In genomic region chr4:129500607-129501566, GRCm38 (mm10) we compare ENCODE assay signal across 9 mouse cellular contexts. TPM values are rescaled to one million over a fixed set of nuclear protein-coding genes. Genes with fewer than 3 reads are reported as not detected.
DNase-seq lines count a peak whose midpoint lies in the region; ATAC-seq and TF ChIP-seq lines count a peak whose summit lies in the region.
"Had no signal": no experiment of that assay in that cellular context is flagged by ENCODE, and none has a peak within 500 bp of the region (broad histone marks: within the 10 kb centered on the region; RNA-seq: fewer than 3 reads in every experiment).

No protein-coding gene starts in this region.

- no peaks in the 10 kb centered on the region for H3K27me3 ChIP-seq in embryonic facial prominence, embryonic 13.5 days
- peaks cover 34% of the 10 kb centered on the region for H3K27me3 ChIP-seq in liver, embryonic 12.5 days (replicated peaks)
- no peaks in the 10 kb centered on the region for H3K27me3 ChIP-seq in myocyte (ENCODE audit: control insufficient read depth, insufficient read depth, insufficient read length)
- no peaks in the 10 kb centered on the region for H3K27me3 ChIP-seq in stomach, embryonic 14.5 days (ENCODE audit: control insufficient read depth, insufficient read depth, low read length)

- peaks cover 28% of the 10 kb centered on the region for H3K4me1 ChIP-seq in embryonic facial prominence, embryonic 13.5 days
- peaks cover 75% of the 10 kb centered on the region for H3K4me1 ChIP-seq in liver, embryonic 12.5 days
- peaks cover 12% of the 10 kb centered on the region; the same call in 1 of the 2 replicates for H3K4me1 ChIP-seq in stomach, embryonic 14.5 days (ENCODE audit: control insufficient read depth, insufficient read depth, low read length)

- H3K9me3 ChIP-seq in embryonic facial prominence, embryonic 13.5 days: no peaks in the 10 kb centered on the region
- no peaks in the 10 kb centered on the region for H3K9me3 ChIP-seq in liver, embryonic 12.5 days (replicated peaks)
- H3K9me3 ChIP-seq in stomach, embryonic 14.5 days (ENCODE audit: control insufficient read depth, low read depth, low read length): no peaks in the 10 kb centered on the region

- H3K4me3 ChIP-seq in embryonic facial prominence, embryonic 13.5 days: peak overlapping the region; percentile 64
- H3K4me3 ChIP-seq in liver, embryonic 12.5 days: peak overlapping the region; percentile 61
- no peak overlapping the region for H3K4me3 ChIP-seq in myocyte
- H3K4me3 ChIP-seq in stomach, embryonic 14.5 days (ENCODE audit: low read depth, low read length): peak overlapping the region; percentile 45

- ATAC-seq in embryonic facial prominence, embryonic 13.5 days (ENCODE audit: insufficient number of reproducible peaks, insufficient read depth, low FRiP score, low TSS enrichment, low read depth): peak; percentile 75
- peak; percentile 81 for ATAC-seq in liver, embryonic 12.5 days
- ATAC-seq in stomach, embryonic 14.5 days (ENCODE audit: insufficient number of reproducible peaks, insufficient read depth, low FRiP score, low read depth): peak; percentile 94

- no peaks in the 10 kb centered on the region for H3K79me2 ChIP-seq in myocyte (ENCODE audit: control insufficient read depth, insufficient read depth)

- DNase-seq in spleen, adult 18-20 months: peak; percentile 90 to 92
- no peak for DNase-seq in spleen, adult 12 weeks (ENCODE audit: low spot score)
- DNase-seq in heart, adult 8-10 months (ENCODE audit: low spot score): peak; percentile 87
- peak; percentile 87 to 88 for DNase-seq in kidney, adult 8-10 months

- H3K27ac ChIP-seq in embryonic facial prominence, embryonic 13.5 days: peak overlapping the region; percentile 89
- peak overlapping the region; percentile 82 for H3K27ac ChIP-seq in liver, embryonic 12.5 days
- H3K27ac ChIP-seq in stomach, embryonic 14.5 days (ENCODE audit: low read length): peak overlapping the region; percentile 72; the same call in 1 of the 2 replicates

- TF ChIP-seq POLR2A in myocyte (IDR thresholded peaks at IDR 0.05; ENCODE audit: insufficient read length, low read depth): no peak

- H3ac ChIP-seq in myocyte (ENCODE audit: control insufficient read depth, insufficient read length): no peak overlapping the region

- peak overlapping the region; percentile 73 for H3K4me2 ChIP-seq in embryonic facial prominence, embryonic 13.5 days
- H3K4me2 ChIP-seq in liver, embryonic 12.5 days: peak overlapping the region; percentile 97
- peak overlapping the region; percentile 8 for H3K4me2 ChIP-seq in myocyte (ENCODE audit: low read depth)
- H3K4me2 ChIP-seq in stomach, embryonic 14.5 days (replicated peaks; ENCODE audit: low read depth, low read length): peak overlapping the region; percentile 57

- H3K9ac ChIP-seq in embryonic facial prominence, embryonic 13.5 days: peak overlapping the region; percentile 77
- peak overlapping the region; percentile 69 for H3K9ac ChIP-seq in liver, embryonic 12.5 days
- H3K9ac ChIP-seq in stomach, embryonic 14.5 days (replicated peaks; ENCODE audit: low read depth, low read length): peak overlapping the region; percentile 52; the same call in 1 of the 2 replicates

- WGBS in embryonic facial prominence, embryonic 13.5 days: 1% methylated on average over 49 of the region's 49 CpGs
- 2% methylated on average over 46 of the region's 49 CpGs for WGBS in liver, embryonic 12.5 days (ENCODE audit: insufficient replicate concordance)
- 2% methylated on average over 48 of the region's 49 CpGs for WGBS in stomach, embryonic 14.5 days

- H3K36me3 ChIP-seq in embryonic facial prominence, embryonic 13.5 days: no peaks in the 10 kb centered on the region
- H3K36me3 ChIP-seq in liver, embryonic 12.5 days: no peaks in the 10 kb centered on the region
- no peaks in the 10 kb centered on the region for H3K36me3 ChIP-seq in myocyte (ENCODE audit: control insufficient read depth, insufficient read depth)
- H3K36me3 ChIP-seq in stomach, embryonic 14.5 days (ENCODE audit: control insufficient read depth, insufficient read depth, low read length): no peaks in the 10 kb centered on the region

TF ChIP-seq in myocyte, 11 proteins besides CTCF, POLR2A, EP300 and RAD21:
- no peak for TF ChIP-seq TCF3 (IDR thresholded peaks at IDR 0.05; ENCODE audit: insufficient read length, low read depth)
- no peak for TF ChIP-seq POLR2AphosphoS2 (IDR thresholded peaks at IDR 0.05; ENCODE audit: insufficient read length, low read depth)
- TF ChIP-seq REST (IDR thresholded peaks at IDR 0.05; ENCODE audit: insufficient read depth, insufficient read length): no peak
- no peak for TF ChIP-seq USF1 (IDR thresholded peaks at IDR 0.05; ENCODE audit: low read depth)
- TF ChIP-seq TCF12 (IDR thresholded peaks at IDR 0.05; ENCODE audit: insufficient read depth, poor library complexity, severe bottlenecking): no peak
- no peak for TF ChIP-seq E2F4 (IDR thresholded peaks at IDR 0.05; ENCODE audit: insufficient read depth)
- TF ChIP-seq CEBPB (IDR thresholded peaks at IDR 0.05; ENCODE audit: insufficient read depth, poor library complexity, severe bottlenecking): no peak
- TF ChIP-seq SRF (IDR thresholded peaks at IDR 0.05; ENCODE audit: control insufficient read depth, insufficient read length, low read depth): no peak
- no peak for TF ChIP-seq MAX (IDR thresholded peaks at IDR 0.05; ENCODE audit: low read depth)
- TF ChIP-seq MYOG (IDR thresholded peaks at IDR 0.05; ENCODE audit: control insufficient read depth in 1 of 3, insufficient read depth in 1 of 3, insufficient read length in 2 of 3, low read depth in 2 of 3): no peak
- no peak for TF ChIP-seq MYOD1 (IDR thresholded peaks at IDR 0.05; ENCODE audit: control insufficient read depth in 1 of 3, insufficient read length in 2 of 3, low read depth in 2 of 3)

RNA-seq across cellular contexts. Expression of gene Fam229a, which starts 9.9 kb away (rescaled TPM):
- not detected in 2 replicates for polyA plus RNA-seq in embryonic facial prominence, embryonic 13.5 days (2015; fragmentation: Nextera tagmentation; extraction: Ambion mirVana)
- total RNA-seq in heart, adult 8-10 months (2022): not detected
- not detected in 2 replicates for polyA plus RNA-seq in liver, embryonic 12.5 days (2016; fragmentation: Nextera tagmentation; extraction: Ambion mirVana)
- polyA plus RNA-seq in myocyte (2012; fragmentation: generic; extraction: Trizol): 0.10 TPM
- not detected in 2 replicates for polyA plus RNA-seq in stomach, embryonic 14.5 days (2014; fragmentation: Nextera tagmentation; extraction: Ambion mirVana)
- polyA plus RNA-seq: C2C12 had no signal

RNA-seq across cellular contexts. Expression of gene Tssk3, which starts 10.1 kb away (rescaled TPM):
- not detected in 2 replicates for polyA plus RNA-seq in embryonic facial prominence, embryonic 13.5 days (2015; fragmentation: Nextera tagmentation; extraction: Ambion mirVana)
- total RNA-seq in heart, adult 8-10 months (2022): not detected
- polyA plus RNA-seq in liver, embryonic 12.5 days (2016; fragmentation: Nextera tagmentation; extraction: Ambion mirVana): not detected in 2 replicates
- not detected for polyA plus RNA-seq in myocyte (2012; fragmentation: generic; extraction: Trizol)
- polyA plus RNA-seq in stomach, embryonic 14.5 days (2014; fragmentation: Nextera tagmentation; extraction: Ambion mirVana): not detected in 2 replicates
- polyA plus RNA-seq: C2C12 had no signal

RNA-seq across cellular contexts. Expression of gene Marcksl1, which starts 12.5 kb away (rescaled TPM):
- 839 and 1,023 TPM in 2 replicates for polyA plus RNA-seq in embryonic facial prominence, embryonic 13.5 days (2015; fragmentation: Nextera tagmentation; extraction: Ambion mirVana)
- 1 to 10 TPM; 2.3 to 3.3 (median 3.2) TPM for total RNA-seq in heart, adult 8-10 months (2022)
- 192 and 195 TPM in 2 replicates for polyA plus RNA-seq in liver, embryonic 12.5 days (2016; fragmentation: Nextera tagmentation; extraction: Ambion mirVana)
- polyA plus RNA-seq in myocyte (2012; fragmentation: generic; extraction: Trizol): 41.6 TPM
- polyA plus RNA-seq in stomach, embryonic 14.5 days (2014; fragmentation: Nextera tagmentation; extraction: Ambion mirVana): 616 and 618 TPM in 2 replicates

RNA-seq across cellular contexts. Expression of gene Bsdc1, which starts 39.5 kb away (rescaled TPM):
- 27.6 and 29.9 TPM in 2 replicates for polyA plus RNA-seq in embryonic facial prominence, embryonic 13.5 days (2015; fragmentation: Nextera tagmentation; extraction: Ambion mirVana)
- 10 to 100 TPM; 50.3 to 54.6 (median 53.3) TPM for total RNA-seq in heart, adult 8-10 months (2022)
- 36.7 and 37.4 TPM in 2 replicates for polyA plus RNA-seq in liver, embryonic 12.5 days (2016; fragmentation: Nextera tagmentation; extraction: Ambion mirVana)
- polyA plus RNA-seq in myocyte (2012; fragmentation: generic; extraction: Trizol): 22.9 TPM
- polyA plus RNA-seq in stomach, embryonic 14.5 days (2014; fragmentation: Nextera tagmentation; extraction: Ambion mirVana): 25.6 and 25.7 TPM in 2 replicates

RNA-seq across cellular contexts. Expression of gene Hdac1, which starts 41.6 kb away (rescaled TPM):
- polyA plus RNA-seq in embryonic facial prominence, embryonic 13.5 days (2015; fragmentation: Nextera tagmentation; extraction: Ambion mirVana): 237 and 240 TPM in 2 replicates
- total RNA-seq in heart, adult 8-10 months (2022): 10 to 100 TPM; 11.4 to 15.0 (median 12.8) TPM
- 140 and 145 TPM in 2 replicates for polyA plus RNA-seq in liver, embryonic 12.5 days (2016; fragmentation: Nextera tagmentation; extraction: Ambion mirVana)
- polyA plus RNA-seq in myocyte (2012; fragmentation: generic; extraction: Trizol): 50.4 TPM
- 210 and 217 TPM in 2 replicates for polyA plus RNA-seq in stomach, embryonic 14.5 days (2014; fragmentation: Nextera tagmentation; extraction: Ambion mirVana)

Comparison
In these comparisons a context has a peak if more than half of its experiments do, and no peak if none do; other contexts are left out.
1. H3K4me2 ChIP-seq: peak in every context shown above with its lines; median percentile 97 in liver, embryonic 12.5 days; 73 in embryonic facial prominence, embryonic 13.5 days; 57 in stomach, embryonic 14.5 days; 8 in myocyte.